Mouse (Mus musculus): Measurements from ENCODE around the gene Acrbp. TPM values are rescaled to one million over a fixed set of nuclear protein-coding genes. Genes with fewer than 3 reads are reported as not detected.

The Acrbp gene
- total and polyA plus RNA-seq, 2 experiments: 4.1 to 6.6 TPM

GRCm38 (mm10) chr6:125071896-125072279 is 22.4 kb downstream of the Acrbp start:
- H3K79me2 ChIP-seq (ENCODE audit: control insufficient read depth, insufficient read depth, low read length): no peaks in the 10 kb centered on the region
- DNase-seq (ENCODE audit: extremely low read depth, low read depth, low spot score): no peak
- H3K4me3 ChIP-seq (ENCODE audit: insufficient read depth, low read depth, low read length): no peak overlapping the region
- H3K27ac ChIP-seq (replicated peaks; ENCODE audit: insufficient read depth, low read depth, low read length): no peak overlapping the region
- no peaks in the 10 kb centered on the region for H3K36me3 ChIP-seq (ENCODE audit: control insufficient read depth, insufficient read depth, low read length)
- WGBS: 58% methylated on average over 2 of the region's 2 CpGs
- H3K27me3 ChIP-seq (ENCODE audit: control insufficient read depth, insufficient read depth, low read length): no peaks in the 10 kb centered on the region; the same call in 1 of the 2 replicates
- no peaks in the 10 kb centered on the region for H3K4me1 ChIP-seq (ENCODE audit: control insufficient read depth, insufficient read depth, low read length)
- TF ChIP-seq CTCF (IDR thresholded peaks at IDR 0.05; ENCODE audit: low read depth, low read length): no peak
- TF ChIP-seq POLR2A (IDR thresholded peaks at IDR 0.05; ENCODE audit: extremely low read depth, insufficient read depth, low read length): no peak
- H3K9ac ChIP-seq (ENCODE audit: low read depth, low read length): no peak overlapping the region

DNA sequence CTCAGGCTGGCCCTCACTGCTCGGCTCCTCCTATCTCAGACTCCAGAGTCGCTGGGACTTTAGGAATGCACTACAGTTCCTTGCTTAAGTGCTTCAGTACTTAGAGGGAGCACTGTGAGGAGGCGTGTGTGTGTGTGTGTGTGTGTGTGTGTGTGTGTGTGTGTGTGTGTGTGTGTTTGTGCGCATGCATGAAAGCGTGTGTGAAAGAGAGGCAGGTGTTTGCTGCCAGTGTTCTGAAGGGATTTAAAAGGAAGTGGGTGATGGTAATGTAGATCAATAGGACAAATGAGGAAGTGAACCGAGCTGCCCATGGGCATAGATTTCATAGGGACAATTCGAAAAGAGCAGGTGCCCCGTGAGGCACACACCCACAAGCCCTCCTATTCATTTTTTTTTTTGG is 24.3 kb downstream of the Acrbp start:
- 67% methylated on average over 8 of the region's 8 CpGs for WGBS
- H3K36me3 ChIP-seq (ENCODE audit: control insufficient read depth, insufficient read depth, low read length): no peaks in the 10 kb centered on the region
- no peak for DNase-seq (ENCODE audit: extremely low read depth, low read depth, low spot score)
- no peak overlapping the region for H3K27ac ChIP-seq (replicated peaks; ENCODE audit: insufficient read depth, low read depth, low read length)
- H3K4me1 ChIP-seq (ENCODE audit: control insufficient read depth, insufficient read depth, low read length): no peaks in the 10 kb centered on the region
- no peak overlapping the region for H3K4me3 ChIP-seq (ENCODE audit: insufficient read depth, low read depth, low read length)
- no peaks in the 10 kb centered on the region for H3K27me3 ChIP-seq (ENCODE audit: control insufficient read depth, insufficient read depth, low read length)
- no peaks in the 10 kb centered on the region for H3K79me2 ChIP-seq (ENCODE audit: control insufficient read depth, insufficient read depth, low read length)
- TF ChIP-seq POLR2A (IDR thresholded peaks at IDR 0.05; ENCODE audit: extremely low read depth, insufficient read depth, low read length): no peak
- no peak for TF ChIP-seq CTCF (IDR thresholded peaks at IDR 0.05; ENCODE audit: low read depth, low read length)
- no peak overlapping the region for H3K9ac ChIP-seq (ENCODE audit: low read depth, low read length)

DNA sequence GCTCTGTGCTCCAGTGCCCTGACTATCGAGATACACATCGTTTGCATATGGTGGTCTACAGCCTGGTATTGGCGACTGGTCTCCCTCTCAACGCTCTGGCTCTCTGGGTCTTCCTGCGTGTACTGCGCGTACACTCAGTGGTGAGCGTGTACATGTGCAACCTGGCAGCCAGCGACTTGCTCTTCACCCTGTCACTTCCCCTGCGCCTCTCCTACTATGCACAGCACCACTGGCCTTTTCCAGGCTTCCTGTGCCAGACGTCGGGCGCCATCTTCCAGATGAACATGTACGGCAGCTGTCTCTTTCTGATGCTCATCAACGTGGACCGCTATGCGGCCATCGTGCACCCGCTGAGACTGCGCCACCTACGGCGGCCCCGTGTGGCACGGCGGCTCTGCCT is 31.9 kb downstream of the Acrbp start:
- TF ChIP-seq POLR2A (IDR thresholded peaks at IDR 0.05; ENCODE audit: extremely low read depth, insufficient read depth, low read length) (no peak), CTCF (IDR thresholded peaks at IDR 0.05; ENCODE audit: low read depth, low read length) (no peak)
- H3K27me3 ChIP-seq (ENCODE audit: control insufficient read depth, insufficient read depth, low read length): no peaks in the 10 kb centered on the region
- H3K9ac ChIP-seq (ENCODE audit: low read depth, low read length): peak overlapping the region; percentile 45
- no peaks in the 10 kb centered on the region for H3K36me3 ChIP-seq (ENCODE audit: control insufficient read depth, insufficient read depth, low read length)
- H3K4me1 ChIP-seq (ENCODE audit: control insufficient read depth, insufficient read depth, low read length): peaks cover 17% of the 10 kb centered on the region
- H3K4me3 ChIP-seq (ENCODE audit: insufficient read depth, low read depth, low read length): peak overlapping the region; percentile 48; the same call in 1 of the 2 replicates
- DNase-seq (ENCODE audit: extremely low read depth, low read depth, low spot score): no peak
- 27% methylated on average over 25 of the region's 25 CpGs for WGBS
- no peak overlapping the region for H3K27ac ChIP-seq (replicated peaks; ENCODE audit: insufficient read depth, low read depth, low read length)
- H3K79me2 ChIP-seq (ENCODE audit: control insufficient read depth, insufficient read depth, low read length): no peaks in the 10 kb centered on the region

DNA sequence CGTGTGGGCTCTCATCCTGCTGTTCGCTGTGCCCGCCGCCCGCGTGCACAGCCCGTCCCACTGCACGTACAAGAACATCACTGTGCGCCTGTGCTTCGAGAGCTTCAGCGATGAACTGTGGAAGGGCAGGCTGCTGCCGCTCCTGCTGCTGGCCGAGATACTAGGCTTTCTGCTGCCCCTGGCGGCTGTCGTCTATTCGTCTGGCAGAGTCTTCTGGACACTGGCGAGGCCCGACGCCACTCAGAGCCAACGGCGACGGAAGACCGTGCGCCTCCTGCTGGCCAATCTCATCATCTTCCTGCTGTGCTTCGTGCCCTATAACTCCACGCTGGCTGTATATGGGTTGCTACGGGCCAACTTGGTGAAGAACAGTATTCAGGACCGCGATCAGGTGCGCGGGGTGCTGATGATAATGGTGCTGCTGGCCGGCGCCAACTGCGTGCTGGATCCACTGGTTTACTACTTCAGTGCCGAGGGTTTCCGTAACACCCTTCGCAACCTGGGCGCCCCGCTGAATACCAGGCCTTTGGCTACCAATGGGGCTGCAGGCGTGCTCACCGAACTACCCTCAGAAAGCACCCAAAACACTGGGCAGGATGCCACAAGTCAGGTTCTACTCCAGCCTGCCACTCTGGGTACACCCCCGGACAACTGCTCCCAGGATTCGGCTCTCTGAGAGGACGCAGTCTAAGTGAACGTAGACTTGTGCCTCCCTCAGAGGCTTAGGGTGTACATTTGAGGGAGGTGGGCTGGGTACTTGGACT is 32.5 kb downstream of the Acrbp start:
- Histone ChIP-seq H3K9ac (ENCODE audit: low read depth, low read length) (peak overlapping the region; percentile 45), H3K27me3 (ENCODE audit: control insufficient read depth, insufficient read depth, low read length) (no peaks in the 10 kb centered on the region), H3K79me2 (ENCODE audit: control insufficient read depth, insufficient read depth, low read length) (no peaks in the 10 kb centered on the region), H3K36me3 (ENCODE audit: control insufficient read depth, insufficient read depth, low read length) (no peaks in the 10 kb centered on the region), H3K4me3 (ENCODE audit: insufficient read depth, low read depth, low read length) (peak overlapping the region; percentile 48; the same call in 1 of the 2 replicates), H3K4me1 (ENCODE audit: control insufficient read depth, insufficient read depth, low read length) (peaks cover 17% of the 10 kb centered on the region), H3K27ac (replicated peaks; ENCODE audit: insufficient read depth, low read depth, low read length) (peak overlapping the region; percentile 58)
- DNase-seq (ENCODE audit: extremely low read depth, low read depth, low spot score): peak; percentile 84
- 19% methylated on average over 45 of the region's 45 CpGs for WGBS
- TF ChIP-seq POLR2A (IDR thresholded peaks at IDR 0.05; ENCODE audit: extremely low read depth, insufficient read depth, low read length): 0 out of 2 replicates have a peak, but pooled peaks have one; percentile 26
- TF ChIP-seq CTCF (IDR thresholded peaks at IDR 0.05; ENCODE audit: low read depth, low read length): peak; percentile 87

DNA sequence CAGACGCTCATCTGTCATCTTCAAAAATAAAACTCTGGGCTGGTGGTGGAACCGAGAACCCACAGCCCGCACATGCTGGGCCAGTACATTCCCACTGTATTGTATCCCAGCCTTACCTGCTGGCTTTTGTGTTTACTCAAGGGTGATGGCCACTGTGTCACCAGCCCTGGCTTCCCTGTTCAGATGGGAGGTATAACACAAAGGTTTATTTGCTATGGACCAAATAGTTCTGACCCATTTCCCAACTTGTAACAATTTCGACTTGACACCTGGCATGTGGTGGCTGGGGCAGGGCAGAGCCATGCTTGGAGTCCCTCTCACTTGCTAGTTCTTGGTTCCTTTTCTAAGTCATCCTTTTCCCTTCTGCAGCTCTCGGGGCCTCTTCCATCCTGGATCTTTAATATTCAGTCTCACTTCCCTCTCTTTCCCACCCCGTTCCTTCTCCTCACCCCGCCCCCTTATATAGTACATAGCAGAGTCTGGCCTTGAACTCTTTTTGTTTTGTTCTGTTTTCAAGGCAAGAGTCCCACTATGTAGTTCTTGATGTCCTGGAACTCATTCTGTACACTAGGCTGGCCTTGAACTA is 33.4 kb downstream of the Acrbp start:
- Histone ChIP-seq H3K27ac (replicated peaks; ENCODE audit: insufficient read depth, low read depth, low read length) (peak overlapping the region; percentile 58), H3K4me1 (ENCODE audit: control insufficient read depth, insufficient read depth, low read length) (peaks cover 23% of the 10 kb centered on the region), H3K27me3 (ENCODE audit: control insufficient read depth, insufficient read depth, low read length) (no peaks in the 10 kb centered on the region), H3K4me3 (ENCODE audit: insufficient read depth, low read depth, low read length) (no peak overlapping the region), H3K9ac (ENCODE audit: low read depth, low read length) (no peak overlapping the region), H3K79me2 (ENCODE audit: control insufficient read depth, insufficient read depth, low read length) (no peaks in the 10 kb centered on the region), H3K36me3 (ENCODE audit: control insufficient read depth, insufficient read depth, low read length) (no peaks in the 10 kb centered on the region)
- TF ChIP-seq CTCF (IDR thresholded peaks at IDR 0.05; ENCODE audit: low read depth, low read length): no peak
- TF ChIP-seq POLR2A (IDR thresholded peaks at IDR 0.05; ENCODE audit: extremely low read depth, insufficient read depth, low read length): no peak
- peak; percentile 97 for DNase-seq (ENCODE audit: extremely low read depth, low read depth, low spot score)
- 36% methylated on average over 7 of the region's 7 CpGs for WGBS

DNA sequence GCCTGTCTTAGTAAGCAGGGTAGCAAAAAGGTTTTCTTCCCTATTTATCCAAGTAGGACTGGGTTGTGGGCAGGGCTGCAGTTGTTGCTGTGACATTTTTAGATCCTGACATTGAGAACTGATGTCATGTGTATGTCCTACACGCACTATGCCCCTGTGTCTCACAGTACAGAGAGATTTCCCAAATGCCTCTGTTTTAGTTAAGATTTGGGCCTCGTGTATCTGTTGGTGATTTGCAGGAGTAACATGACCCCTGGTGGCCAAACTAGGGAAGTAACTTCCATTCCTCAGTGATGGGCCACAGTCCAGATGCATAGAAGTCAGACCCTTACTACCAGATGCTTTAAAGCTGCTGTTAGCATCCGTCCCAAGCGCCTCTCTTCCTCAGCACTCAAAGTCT is 34.9 kb downstream of the Acrbp start:
- Histone ChIP-seq H3K36me3 (ENCODE audit: control insufficient read depth, insufficient read depth, low read length) (no peaks in the 10 kb centered on the region), H3K27ac (replicated peaks; ENCODE audit: insufficient read depth, low read depth, low read length) (peak overlapping the region; percentile 40; the same call in 1 of the 2 replicates), H3K79me2 (ENCODE audit: control insufficient read depth, insufficient read depth, low read length) (no peaks in the 10 kb centered on the region), H3K4me3 (ENCODE audit: insufficient read depth, low read depth, low read length) (no peak overlapping the region), H3K9ac (ENCODE audit: low read depth, low read length) (peak overlapping the region; percentile 8; the same call in 1 of the 2 replicates), H3K4me1 (ENCODE audit: control insufficient read depth, insufficient read depth, low read length) (peaks cover 31% of the 10 kb centered on the region), H3K27me3 (ENCODE audit: control insufficient read depth, insufficient read depth, low read length) (no peaks in the 10 kb centered on the region)
- TF ChIP-seq POLR2A (IDR thresholded peaks at IDR 0.05; ENCODE audit: extremely low read depth, insufficient read depth, low read length): no peak
- peak; percentile 34; the same call in 1 of the 2 replicates for TF ChIP-seq CTCF (IDR thresholded peaks at IDR 0.05; ENCODE audit: low read depth, low read length)
- DNase-seq (ENCODE audit: extremely low read depth, low read depth, low spot score): peak; percentile 84
- 6% methylated on average over 4 of the region's 4 CpGs for WGBS
